Mouse (Mus musculus) MEL (cell line): ENCODE measurements around the gene Tmed10. TPM values are rescaled to one million over a fixed set of nuclear protein-coding genes. Genes with fewer than 3 reads are reported as not detected.
A peak's percentile ranks its signal among the peaks of the same experiment; 100 is the strongest.

Source experiments
- DNase-seq: peaks from one replicate; pipeline ENCODE4 v3.0.0; 2011; ENCODE audit warnings: low read depth, low spot score
- H3K27ac ChIP-seq: 2 replicates; pipeline ENCODE4 v1.5.1; 2012; ENCODE audit warnings: low read depth, mild to moderate bottlenecking, control low read depth, low read length, moderate library complexity; ENCODE audit not compliant: control insufficient read depth
- H3K27me3 ChIP-seq, 2 experiments: fragments of 150-350 bp in 1 of 2; sonication (generic) in 1 of 2; 2 replicates each; pipeline ENCODE4 v1.6.1; 2012; ENCODE audit warnings: low read length in 2 of 2, mild to moderate bottlenecking in 2 of 2, improper control_type of control experiment in 1 of 2, moderate library complexity in 1 of 2; ENCODE audit not compliant: insufficient read depth in 2 of 2, control insufficient read depth in 1 of 2
- H3K36me3 ChIP-seq, 2 experiments: 2 replicates each; pipeline ENCODE4 v1.6.1; 2012 to 2014; ENCODE audit warnings: low read length in 2 of 2, improper control_type of control experiment in 1 of 2, inconsistent platforms in 1 of 2, mild to moderate bottlenecking in 1 of 2; ENCODE audit not compliant: insufficient read depth in 2 of 2, control insufficient read depth in 1 of 2
- H3K4me1 ChIP-seq, 2 experiments: fragments of 150-350 bp in 1 of 2; sonication (generic) in 1 of 2; 2 replicates each; pipeline ENCODE4 v1.6.1; 2012; ENCODE audit warnings: low read length in 2 of 2, improper control_type of control experiment in 1 of 2, mild to moderate bottlenecking in 1 of 2; ENCODE audit not compliant: insufficient read depth in 2 of 2, control insufficient read depth in 1 of 2
- H3K4me3 ChIP-seq, 2 experiments: fragments of 150-350 bp in 1 of 2; sonication (generic) in 1 of 2; 2 replicates each; pipeline ENCODE4 v1.5.1; 2012; ENCODE audit warnings: low read depth in 2 of 2, low read length in 2 of 2, mild to moderate bottlenecking in 2 of 2, moderate library complexity in 2 of 2, control low read depth in 1 of 2, improper control_type of control experiment in 1 of 2; ENCODE audit not compliant: control insufficient read depth in 1 of 2, insufficient read depth in 1 of 2
- H3K79me2 ChIP-seq: 2 replicates; pipeline ENCODE4 v1.6.1; 2012; ENCODE audit warnings: mild to moderate bottlenecking, low read length, moderate library complexity; ENCODE audit not compliant: control insufficient read depth, poor library complexity, insufficient read depth
- H3K9ac ChIP-seq: 2 replicates; pipeline ENCODE4 v1.6.1; 2012; ENCODE audit warnings: low read depth, mild to moderate bottlenecking, control low read depth, low read length, moderate library complexity; ENCODE audit not compliant: control insufficient read depth, poor library complexity, severe bottlenecking
- H3K9me3 ChIP-seq: fragments of 150-350 bp; sonication (generic); replicated peaks from 2 replicates; pipeline ENCODE4 v1.6.1; 2012; ENCODE audit warnings: mild to moderate bottlenecking, low read length, improper control_type of control experiment, moderate library complexity; ENCODE audit not compliant: insufficient read depth
- BHLHE40 ChIP-seq: IDR thresholded peaks from 2 replicates; pipeline ENCODE4 v1.6.1; 2012; ENCODE audit warnings: low read depth, mild to moderate bottlenecking, inconsistent platforms, low read length, improper control_type of control experiment, borderline replicate concordance
- CHD1 ChIP-seq: IDR thresholded peaks from 2 replicates; pipeline ENCODE4 v1.6.1; 2012; ENCODE audit warnings: low read depth, mild to moderate bottlenecking, inconsistent platforms, low read length, improper control_type of control experiment
- CHD2 ChIP-seq: IDR thresholded peaks from 2 replicates; pipeline ENCODE4 v1.6.1; 2011; ENCODE audit warnings: low read length, improper control_type of control experiment
- CTCF ChIP-seq, 3 experiments: IDR thresholded peaks in 2 of 3; conservative IDR thresholded peaks in 1 of 3; 2 replicates each; pipeline ENCODE4 v1.5.1; 2011 to 2012; ENCODE audit warnings: low read length in 3 of 3, low read depth in 2 of 3, mild to moderate bottlenecking in 2 of 3, improper control_type of control experiment in 1 of 3, inconsistent platforms in 1 of 3, mixed read lengths in 1 of 3, moderate library complexity in 1 of 3; ENCODE audit not compliant: control insufficient read depth in 1 of 3, insufficient read depth in 1 of 3, poor library complexity in 1 of 3, severe bottlenecking in 1 of 3
- E2F4 ChIP-seq: IDR thresholded peaks from 2 replicates; pipeline ENCODE4 v1.6.1; 2011; ENCODE audit warnings: low read depth, low read length, improper control_type of control experiment, borderline replicate concordance
- ELF1 ChIP-seq: IDR thresholded peaks from 2 replicates; pipeline ENCODE4 v1.6.1; 2014; ENCODE audit warnings: low read depth, mild to moderate bottlenecking, inconsistent platforms, low read length, improper control_type of control experiment, moderate library complexity
- EP300 ChIP-seq, 2 experiments: IDR thresholded peaks; 2 replicates each; pipeline ENCODE4 v1.6.1; 2011; ENCODE audit warnings: improper control_type of control experiment in 2 of 2, low read length in 2 of 2, low read depth in 1 of 2, mild to moderate bottlenecking in 1 of 2
- ETS1 ChIP-seq: IDR thresholded peaks from 2 replicates; pipeline ENCODE4 v1.6.1; 2012; ENCODE audit warnings: low read depth, mild to moderate bottlenecking, inconsistent platforms, low read length, improper control_type of control experiment, moderate library complexity
- GATA1 ChIP-seq: IDR thresholded peaks from 2 replicates; pipeline ENCODE4 v1.6.1; 2011; ENCODE audit warnings: low read depth, low read length, improper control_type of control experiment
- HCFC1 ChIP-seq: IDR thresholded peaks from 2 replicates; pipeline ENCODE4 v1.6.1; 2012; ENCODE audit warnings: low read depth, mild to moderate bottlenecking, inconsistent platforms, low read length, improper control_type of control experiment, moderate library complexity
- JUND ChIP-seq: IDR thresholded peaks from 2 replicates; pipeline ENCODE4 v1.6.1; 2011; ENCODE audit warnings: low read depth, mild to moderate bottlenecking, improper control_type of control experiment, low read length
- KAT2A ChIP-seq: conservative IDR thresholded peaks from 2 replicates; pipeline ENCODE4 v1.6.1; 2012; ENCODE audit warnings: low read depth, low read length, improper control_type of control experiment, inconsistent platforms
- MAFK ChIP-seq: IDR thresholded peaks from 2 replicates; pipeline ENCODE4 v1.6.1; 2011; ENCODE audit warnings: low read depth, mild to moderate bottlenecking, low read length, improper control_type of control experiment, borderline replicate concordance
- MAX ChIP-seq: IDR thresholded peaks from 2 replicates; pipeline ENCODE4 v1.6.1; 2011; ENCODE audit warnings: low read length, improper control_type of control experiment
- MAZ ChIP-seq: IDR thresholded peaks from 2 replicates; pipeline ENCODE4 v1.6.1; 2012; ENCODE audit warnings: low read depth, mild to moderate bottlenecking, inconsistent platforms, low read length, improper control_type of control experiment
- MEF2A ChIP-seq: IDR thresholded peaks from 2 replicates; pipeline ENCODE4 v1.6.1; 2014; ENCODE audit warnings: low read depth, mild to moderate bottlenecking, inconsistent platforms, low read length, improper control_type of control experiment; ENCODE audit not compliant: poor library complexity, insufficient replicate concordance, severe bottlenecking; ENCODE audit errors: extremely low read depth
- MXI1 ChIP-seq: IDR thresholded peaks from 2 replicates; pipeline ENCODE4 v1.6.1; 2011; ENCODE audit warnings: mild to moderate bottlenecking, low read depth, low read length, improper control_type of control experiment
- MYC ChIP-seq: IDR thresholded peaks from 2 replicates; pipeline ENCODE4 v1.6.1; 2011; ENCODE audit warnings: low read depth, mild to moderate bottlenecking, low read length, improper control_type of control experiment, moderate library complexity
- NELFE ChIP-seq: IDR thresholded peaks from 2 replicates; pipeline ENCODE4 v1.6.1; 2011; ENCODE audit warnings: low read depth, low read length, improper control_type of control experiment
- NRF1 ChIP-seq: IDR thresholded peaks from 2 replicates; pipeline ENCODE4 v1.6.1; 2014; ENCODE audit warnings: low read depth, mild to moderate bottlenecking, inconsistent platforms, low read length, improper control_type of control experiment, moderate library complexity; ENCODE audit not compliant: poor library complexity, insufficient read depth, severe bottlenecking
- POLR2A ChIP-seq, 2 experiments: IDR thresholded peaks; 2 replicates each; pipeline ENCODE4 v1.6.1; 2011 to 2012; ENCODE audit warnings: low read length in 2 of 2, mild to moderate bottlenecking in 2 of 2, control low read depth in 1 of 2, improper control_type of control experiment in 1 of 2, low read depth in 1 of 2, moderate library complexity in 1 of 2; ENCODE audit not compliant: control insufficient read depth in 1 of 2, insufficient read depth in 1 of 2, poor library complexity in 1 of 2
- POLR2AphosphoS2 ChIP-seq: IDR thresholded peaks from 2 replicates; pipeline ENCODE4 v1.6.1; 2011; ENCODE audit warnings: low read length, improper control_type of control experiment
- POLR2AphosphoS5 ChIP-seq: IDR thresholded peaks from 2 replicates; pipeline ENCODE4 v1.6.1; 2012; ENCODE audit warnings: low read depth, borderline replicate concordance, mild to moderate bottlenecking, inconsistent platforms, low read length, moderate library complexity, mixed read lengths
- RAD21 ChIP-seq: IDR thresholded peaks from 2 replicates; pipeline ENCODE4 v1.6.1; 2011; ENCODE audit warnings: mild to moderate bottlenecking, low read depth, low read length, improper control_type of control experiment
- RCOR1 ChIP-seq: IDR thresholded peaks from 2 replicates; pipeline ENCODE4 v1.6.1; 2012; ENCODE audit warnings: low read depth, mild to moderate bottlenecking, inconsistent platforms, low read length, improper control_type of control experiment
- SMC3 ChIP-seq: IDR thresholded peaks from 2 replicates; pipeline ENCODE4 v1.6.1; 2011; ENCODE audit warnings: low read depth, low read length, improper control_type of control experiment
- TBP ChIP-seq: IDR thresholded peaks from 2 replicates; pipeline ENCODE4 v1.8.0; 2011; ENCODE audit warnings: low read depth, low read length, improper control_type of control experiment
- TCF12 ChIP-seq: IDR thresholded peaks from 2 replicates; pipeline ENCODE4 v1.6.1; 2014; ENCODE audit warnings: low read depth, mild to moderate bottlenecking, inconsistent platforms, low read length, improper control_type of control experiment, moderate library complexity
- USF1 ChIP-seq: IDR thresholded peaks from 2 replicates; pipeline ENCODE4 v1.6.1; 2014; ENCODE audit warnings: low read depth, mild to moderate bottlenecking, inconsistent platforms, low read length, improper control_type of control experiment, moderate library complexity
- USF2 ChIP-seq, 2 experiments: IDR thresholded peaks; 2 replicates each; pipeline ENCODE4 v1.6.1; 2011 to 2012; ENCODE audit warnings: improper control_type of control experiment in 2 of 2, low read length in 2 of 2, borderline replicate concordance in 1 of 2, inconsistent platforms in 1 of 2, low read depth in 1 of 2, mild to moderate bottlenecking in 1 of 2; ENCODE audit not compliant: insufficient read depth in 1 of 2
- ZC3H11A ChIP-seq: IDR thresholded peaks from 2 replicates; pipeline ENCODE4 v1.6.1; 2012; ENCODE audit warnings: low read depth, mild to moderate bottlenecking, inconsistent platforms, low read length, improper control_type of control experiment
- ZKSCAN1 ChIP-seq: IDR thresholded peaks from 2 replicates; pipeline ENCODE4 v1.6.1; 2012; ENCODE audit warnings: low read depth, mild to moderate bottlenecking, inconsistent platforms, low read length, improper control_type of control experiment, moderate library complexity
- ZMIZ1 ChIP-seq: IDR thresholded peaks from 2 replicates; pipeline ENCODE4 v1.6.1; 2012; ENCODE audit warnings: low read depth, mild to moderate bottlenecking, inconsistent platforms, low read length, improper control_type of control experiment, moderate library complexity
- ZNF384 ChIP-seq: IDR thresholded peaks from 2 replicates; pipeline ENCODE4 v1.6.1; 2012; ENCODE audit warnings: low read depth, mild to moderate bottlenecking, inconsistent platforms, low read length, improper control_type of control experiment
- polyA plus RNA-seq, 2 experiments: library from polyadenylated mRNA; stranded (reverse) in 1 of 2; unstranded in 1 of 2; fragments of >175 nt in 1 of 2; fragments of >200 nt in 1 of 2; gene quantifications; 2 replicates each; pipeline versions ENCODE4 v1.2.1 to v1.2.4; 2012; ENCODE audit warnings: low replicate concordance in 2 of 2, low read depth in 1 of 2; ENCODE audit not compliant: insufficient read length in 2 of 2, insufficient read depth in 1 of 2, missing spikeins in 1 of 2
- total RNA-seq: library from RNA; depleted of rRNA; stranded (reverse); fragments of 300-350 nt; gene quantifications from 2 replicates; pipeline ENCODE4 v1.2.3, GENCODE M21; 2012

Tmed10 gene
- total and polyA plus RNA-seq, 3 experiments, result 45.7 to 229 (median 60.2) TPM

DNA sequence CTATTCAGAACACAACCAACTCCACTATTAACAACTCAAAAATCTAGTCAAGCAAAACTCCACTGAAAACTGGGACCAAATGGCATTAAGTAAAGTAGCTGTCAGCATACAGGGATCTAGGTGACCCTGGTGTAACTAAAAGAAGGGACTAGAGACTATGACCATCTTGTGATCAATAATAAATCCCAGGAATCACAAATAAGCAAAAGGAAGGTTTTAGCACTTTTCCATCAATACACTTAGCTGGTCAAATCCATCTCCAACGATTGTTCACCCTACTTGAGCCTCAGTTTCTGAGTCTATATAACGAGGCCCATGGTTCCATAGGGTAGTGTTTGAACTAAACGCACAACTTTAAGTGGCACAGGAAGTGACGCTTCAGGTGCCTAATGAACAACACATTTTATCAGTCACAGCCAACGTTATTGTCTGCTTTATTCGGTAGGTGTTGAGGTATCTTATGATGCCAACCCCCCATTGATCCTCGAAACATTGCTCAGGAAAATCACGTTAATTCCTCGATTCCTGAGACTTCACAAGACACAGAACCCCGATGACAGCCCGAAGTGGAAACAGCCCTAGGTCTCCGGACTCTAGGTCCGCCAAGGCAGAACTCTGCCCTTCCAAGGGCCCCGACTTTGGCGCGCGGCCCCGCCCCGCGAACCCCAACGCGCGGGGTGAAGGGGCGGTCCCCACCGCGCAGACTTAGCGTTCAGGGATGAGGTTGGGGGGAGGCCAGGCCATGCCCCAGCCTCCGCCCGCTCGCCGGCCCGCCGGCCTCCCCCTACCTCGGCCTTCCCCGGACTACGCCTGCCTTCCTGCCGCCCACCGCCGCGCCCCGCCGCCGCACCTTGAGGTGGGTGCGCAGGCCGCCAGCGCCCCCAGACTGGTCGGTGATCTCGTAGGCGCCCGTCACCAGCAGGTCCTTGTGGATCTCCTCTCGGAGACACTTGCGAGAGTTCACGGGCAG is 771 bp downstream of the Tmed10 start:
- peak; percentile 84 for DNase-seq
- Histone ChIP-seq H3K79me2 (peaks cover 50% of the 10 kb centered on the region), H3K27ac (peak overlapping the region; percentile 51)
- TF ChIP-seq POLR2AphosphoS2, result peak; percentile 56; the same call in 1 of the 2 replicates
- peak; percentile 36; the same call in 1 of the 2 replicates for TF ChIP-seq MYC
- no peak for TF ChIP-seq ZKSCAN1
- no peak for TF ChIP-seq POLR2AphosphoS5
- peak; percentile 57; the same call in 1 of the 2 replicates for TF ChIP-seq ZMIZ1
- no peak for TF ChIP-seq RAD21
- 0 out of 2 replicates have a peak, but pooled peaks have one; percentile 16 for TF ChIP-seq KAT2A
- TF ChIP-seq CHD2, result no peak
- TF ChIP-seq CTCF (IDR thresholded peaks at IDR 0.05 in 2 of 3, conservative IDR thresholded peaks at IDR 0.05 in 1 of 3; ENCODE audit: control insufficient read depth in 1 of 3, insufficient read depth in 1 of 3, low read depth in 2 of 3, low read length in 3 of 3, poor library complexity in 1 of 3, severe bottlenecking in 1 of 3), result no peak
- no peak for TF ChIP-seq CHD1
- peak; percentile 68 to 79 for TF ChIP-seq POLR2A (IDR thresholded peaks at IDR 0.05; ENCODE audit: control insufficient read depth in 1 of 2, insufficient read depth in 1 of 2, low read depth in 1 of 2, low read length in 2 of 2, poor library complexity in 1 of 2)
- no peak for TF ChIP-seq SMC3
- peak; percentile 59; the same call in 1 of the 2 replicates for TF ChIP-seq MXI1
- TF ChIP-seq USF1, result no peak
- no peak for TF ChIP-seq MAX
- TF ChIP-seq NELFE, result peak; percentile 76
- TF ChIP-seq JUND, result no peak
- TF ChIP-seq BHLHE40, result no peak
- no peak for TF ChIP-seq ZNF384
- TF ChIP-seq GATA1, result no peak
- no peak for TF ChIP-seq ZC3H11A
- TF ChIP-seq TBP, result peak; percentile 68; the same call in 1 of the 2 replicates
- peak; percentile 35; the same call in 1 of the 2 replicates for TF ChIP-seq TCF12
- TF ChIP-seq NRF1, result peak; percentile 32; the same call in 1 of the 2 replicates
- TF ChIP-seq USF2 (IDR thresholded peaks at IDR 0.05; ENCODE audit: borderline replicate concordance in 1 of 2, insufficient read depth in 1 of 2, low read depth in 1 of 2, low read length in 2 of 2), result no peak
- no peak for TF ChIP-seq ELF1
- TF ChIP-seq MAFK, result no peak
- peak; percentile 67 for TF ChIP-seq HCFC1
- peak; percentile 62; the same call in 1 of the 2 replicates for TF ChIP-seq MAZ
- TF ChIP-seq MEF2A, result no peak
- TF ChIP-seq E2F4, result peak; percentile 47; the same call in 1 of the 2 replicates
- TF ChIP-seq ETS1, result no peak
- 0 out of 4 replicates have a peak, but pooled peaks of 1 of the 2 experiments have one; percentile 8 for TF ChIP-seq EP300 (IDR thresholded peaks at IDR 0.05; ENCODE audit: low read depth in 1 of 2, low read length in 2 of 2)
- TF ChIP-seq RCOR1, result no peak; the same call in 1 of the 2 replicates

More for the DNA sequence above, 771 bp downstream of the Tmed10 start:
- H3K36me3 ChIP-seq, result peaks cover 0 to 16% of the 10 kb centered on the region in 2 experiments; a peak in 2 of 4 replicates
- peak overlapping the region; percentile 55 to 80 for H3K4me3 ChIP-seq
- peak overlapping the region; percentile 92 for H3K9ac ChIP-seq
- H3K4me1 ChIP-seq, result peaks cover 2 to 19% of the 10 kb centered on the region in 2 experiments; a peak in 3 of 4 replicates
- H3K9me3 ChIP-seq, result no peaks in the 10 kb centered on the region
- H3K27me3 ChIP-seq, result no peaks in the 10 kb centered on the region
